Mouse (Mus musculus) 416B (cell line): ENCODE results near the gene Nbr1.
"Not testable (repeated sequence)": the region's sequence is repeated elsewhere in the genome, so short reads cannot be mapped to it uniquely, and the experiment has no call there.

Experiments used
- DNase-seq: peaks from one replicate; pipeline ENCODE4 v3.0.0; 2011; ENCODE audit warnings: low read depth

Nbr1 gene

DNA sequence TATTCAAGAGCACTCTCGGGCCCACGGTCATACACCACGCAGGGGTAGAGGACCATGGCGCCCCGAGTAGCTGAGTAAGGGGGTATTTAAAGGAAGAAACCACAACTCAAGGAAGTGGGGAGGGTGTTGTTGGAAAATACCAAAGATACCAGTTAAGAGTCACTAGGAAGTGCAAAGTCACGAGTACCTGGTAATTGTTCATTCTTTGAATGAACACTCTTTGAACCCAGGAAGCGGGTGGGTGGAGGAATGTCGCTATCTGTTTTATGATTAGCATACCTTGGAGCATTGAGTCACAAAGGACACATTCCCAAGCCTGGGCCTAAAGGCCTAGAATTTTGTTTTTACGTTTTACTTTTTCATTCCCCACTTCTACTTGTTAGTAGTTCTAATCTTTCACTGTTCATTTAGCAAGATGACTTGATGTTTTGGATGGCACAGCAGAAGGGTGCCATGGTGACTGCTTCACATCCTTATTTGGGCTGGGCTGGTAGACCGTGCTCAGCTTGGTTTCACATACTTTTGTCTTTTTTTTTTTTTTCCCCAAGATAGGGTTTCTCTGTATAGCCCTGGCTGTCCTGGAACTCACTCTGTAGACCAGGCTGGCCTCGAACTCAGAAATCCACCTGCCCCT is 68.2 kb downstream of the Nbr1 start:
- not testable (repeated sequence) for DNase-seq

DNA sequence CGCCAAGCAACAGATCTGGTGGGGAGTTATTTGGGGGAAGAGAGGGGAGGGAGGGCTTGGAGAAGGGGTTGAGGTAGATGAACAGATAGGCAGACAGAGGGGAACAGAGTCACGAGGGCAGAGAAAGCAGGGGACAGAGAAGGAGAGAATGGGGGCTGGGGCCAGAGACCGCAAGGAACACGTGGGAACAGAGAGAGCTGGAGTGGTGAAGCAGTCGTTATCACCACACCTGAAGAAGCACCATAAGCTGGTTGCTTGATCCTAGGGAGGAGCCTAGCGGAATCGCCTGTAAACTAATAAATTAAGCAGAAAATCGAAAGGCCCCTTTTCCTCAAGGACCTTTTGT is 74.7 kb downstream of the Nbr1 start:
- no peak for DNase-seq

- peak; percentile 99 for DNase-seq
Measured at GRCm38 (mm10) chr11:101626995-101627856, 75.3 kb downstream of the Nbr1 start, which contains the start of gene Rdm1. Rdm1 (plus strand) TSS chr11:101627195.

DNA sequence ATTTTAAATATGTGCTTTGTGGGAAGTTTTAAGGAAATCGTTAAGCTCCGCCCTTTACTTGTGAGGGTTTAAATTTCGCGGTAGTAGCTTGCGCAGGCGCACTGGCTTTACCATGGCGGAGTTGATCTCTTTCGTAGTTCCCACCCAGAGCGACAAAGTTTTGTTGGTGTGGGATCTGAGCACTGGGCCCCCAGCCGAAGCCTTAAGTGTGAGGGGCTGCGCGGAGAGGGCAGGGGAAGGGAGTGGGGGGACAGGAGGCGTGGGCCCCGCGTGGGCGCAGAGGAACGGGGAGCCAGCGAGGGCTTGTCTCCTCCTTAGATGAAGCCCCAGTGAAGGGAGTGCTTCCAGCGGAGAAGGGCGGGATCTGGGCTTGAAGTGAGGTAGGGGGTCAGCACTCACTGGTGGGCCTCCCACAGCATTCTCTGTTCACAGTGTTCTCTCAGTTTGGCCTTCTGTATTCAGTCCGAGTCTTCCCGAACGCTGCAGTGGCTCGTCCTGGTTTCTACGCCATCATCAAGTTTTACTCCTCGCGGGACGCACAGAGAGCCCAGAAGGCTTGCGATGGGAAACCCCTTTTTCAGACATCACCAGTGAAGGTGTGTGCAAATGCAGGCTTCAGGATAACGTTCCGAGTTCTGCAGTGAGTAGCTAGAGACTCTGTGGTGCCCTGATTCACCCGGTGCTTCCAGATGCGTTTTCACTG is 76.1 kb downstream of the Nbr1 start:
- no peak for DNase-seq

- DNase-seq: peak; percentile 25
Measured at GRCm38 (mm10) chr11:101628733-101629417, 76.9 kb downstream of the Nbr1 start.
